Mouse (Mus musculus) c-Kit-positive CD71-positive TER-119-negative erythroid progenitor cells, embryonic 14.5 days (primary cell): ENCODE measurements around the gene Rhof.

Experiments used
- DNase-seq: peaks from one replicate; pipeline ENCODE4 v3.0.0-alpha.2; 2013; ENCODE audit warnings: low read depth

The Rhof gene

DNA sequence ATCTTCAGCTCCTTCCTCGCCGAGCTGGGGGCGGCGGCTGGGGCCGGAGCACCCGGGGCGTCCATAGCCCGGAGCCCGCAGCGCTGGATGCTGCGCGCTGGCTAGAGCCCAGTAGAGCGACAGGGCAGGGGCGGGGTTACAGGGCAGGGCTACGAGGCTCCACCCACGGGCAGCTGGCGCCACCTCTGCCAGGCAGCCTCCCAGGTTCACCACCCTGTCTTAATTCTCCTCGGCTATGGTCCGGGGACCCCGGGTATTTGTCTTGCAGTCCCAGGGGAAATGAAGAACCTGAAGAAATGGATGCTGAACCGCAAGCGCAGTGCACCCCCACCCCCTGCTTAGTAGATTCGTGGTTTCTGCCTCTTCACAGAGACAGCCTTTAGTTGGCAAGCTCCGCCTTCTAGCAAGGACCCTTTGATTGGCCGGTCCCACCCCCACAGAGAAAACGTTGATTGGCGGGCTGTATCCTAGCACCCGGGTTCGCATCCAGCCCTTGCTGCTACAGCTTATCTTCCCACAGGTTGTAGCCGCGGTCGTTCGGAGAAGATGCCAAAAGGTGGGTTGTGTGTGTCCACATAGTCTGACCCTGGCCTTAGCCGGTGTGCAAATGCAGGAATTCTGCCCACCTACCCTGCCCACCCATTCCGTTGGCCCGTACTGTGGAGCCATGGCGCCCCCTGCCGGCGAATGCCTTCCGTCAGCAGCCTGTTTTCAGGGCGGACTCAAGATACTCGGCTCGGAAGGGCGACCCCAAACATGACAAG lies at the start of gene Rhof:
TSS of gene Rhof (minus strand) at position 385 of the 764 bp plus-strand sequence.
- DNase-seq: peak; percentile 79

DNA sequence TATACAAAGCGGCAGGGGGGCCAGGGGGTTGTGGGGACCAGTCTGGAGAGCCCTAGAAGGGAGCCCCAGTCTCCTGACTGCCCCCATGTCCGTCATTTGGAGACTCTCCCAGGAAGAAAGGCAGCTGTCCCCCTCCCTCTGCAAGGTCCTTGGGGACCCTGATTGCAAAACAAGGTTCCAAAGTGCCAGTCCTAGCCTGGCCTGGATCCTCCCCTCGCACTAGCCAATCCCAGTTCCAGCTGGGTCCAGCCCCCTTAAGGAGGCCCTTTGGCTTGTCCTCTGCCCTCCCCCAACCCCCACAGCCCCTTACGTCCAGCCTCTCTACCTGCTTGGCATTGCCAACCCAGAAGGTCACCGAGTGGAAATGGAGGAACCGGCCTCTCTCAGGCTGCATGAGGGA lies 49.0 kb upstream of the Rhof start:
- DNase-seq: no peak

DNA sequence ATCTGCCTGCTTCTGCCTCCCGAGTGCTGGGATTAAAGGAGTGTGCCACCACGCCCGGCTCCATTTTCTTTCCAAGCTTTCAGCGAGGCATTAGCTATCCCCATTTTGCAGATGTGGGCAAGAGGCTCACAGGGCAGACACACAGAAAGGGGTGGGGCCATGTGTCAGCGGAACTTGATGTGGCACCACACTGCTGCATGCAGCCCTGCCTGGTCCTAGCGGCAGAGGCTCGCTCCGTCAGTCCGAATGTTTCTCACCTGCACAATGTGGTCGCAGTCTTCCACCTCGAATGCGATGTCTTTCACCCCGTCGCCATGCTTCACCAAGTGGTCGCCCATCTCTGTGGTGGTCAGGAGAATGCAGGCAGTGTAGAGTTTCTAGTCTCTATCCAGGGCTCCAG lies 47.9 kb upstream of the Rhof start:
- no peak for DNase-seq

DNA sequence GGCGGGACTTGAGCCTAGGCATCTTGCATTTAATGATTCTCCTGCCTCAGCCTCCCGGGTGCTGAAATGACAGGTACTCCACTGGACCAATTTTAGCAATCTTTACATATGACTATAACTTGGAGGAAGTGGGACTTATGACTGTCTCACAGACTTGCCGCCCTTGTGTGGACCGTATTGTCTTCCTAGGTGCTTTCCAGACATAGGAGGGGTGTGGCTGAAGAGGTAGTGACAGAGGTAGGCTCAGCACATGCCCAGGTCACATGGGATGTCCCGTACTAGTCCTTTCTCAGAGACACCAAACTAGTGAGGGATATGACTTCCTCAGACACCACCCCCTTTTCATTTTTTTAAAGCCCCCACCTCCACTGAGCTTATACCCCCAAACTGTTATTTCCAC lies 46.3 kb upstream of the Rhof start:
- DNase-seq: no peak

DNA sequence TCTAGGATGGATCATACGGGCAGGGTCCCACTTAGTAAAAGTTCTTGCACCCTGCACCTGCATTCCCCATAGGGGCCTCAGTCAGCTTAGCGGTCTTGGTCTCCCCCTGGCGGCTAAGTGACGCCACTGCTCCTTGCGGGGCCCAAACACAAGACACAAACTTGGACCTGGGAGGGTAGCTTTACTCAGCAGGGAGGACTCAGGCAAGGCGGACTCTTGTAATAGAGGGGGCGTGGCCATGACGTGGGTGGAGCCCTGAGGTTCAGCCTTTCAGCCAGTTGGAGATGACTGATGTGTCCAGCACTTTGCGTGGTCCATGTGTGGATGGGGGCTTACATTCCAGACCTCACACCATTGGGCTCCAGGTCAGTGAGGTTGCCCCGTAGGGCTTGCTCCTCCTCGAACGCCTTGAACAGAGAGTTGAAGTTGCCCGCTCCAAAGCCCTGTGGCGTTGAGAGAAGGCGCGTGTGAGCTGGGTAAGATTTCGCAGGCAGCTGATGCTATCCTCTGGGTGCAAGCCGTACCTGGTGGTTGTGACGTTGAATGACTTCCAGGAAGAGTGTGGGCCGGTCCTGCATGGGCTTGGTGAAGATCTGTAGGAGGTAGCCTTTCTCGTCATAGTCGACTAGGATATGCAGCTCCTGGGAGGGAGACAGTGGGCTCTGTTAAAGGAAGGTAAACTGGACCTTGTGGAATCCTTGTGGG lies 39.3 kb upstream of the Rhof start:
- DNase-seq: peak; percentile 86

DNA sequence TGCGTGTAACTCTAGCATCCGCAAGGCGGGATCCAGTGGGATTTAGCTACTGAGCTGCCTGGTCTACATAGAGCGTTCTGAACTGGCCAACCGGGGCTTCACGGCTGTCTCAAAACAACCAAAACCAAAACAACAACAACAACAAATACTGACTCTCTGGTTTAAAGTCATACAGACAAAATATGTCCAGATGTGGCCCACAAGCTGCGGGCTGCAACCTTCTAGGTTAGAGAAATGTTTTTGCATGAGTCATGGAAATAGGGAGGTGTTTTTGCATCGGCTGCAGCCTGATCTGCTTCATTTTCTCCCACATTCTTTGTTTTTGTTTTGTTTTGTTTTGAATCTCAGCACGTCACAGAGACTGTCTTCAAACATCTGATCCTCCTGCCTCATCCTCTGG lies 37.9 kb upstream of the Rhof start:
- no peak for DNase-seq

DNA sequence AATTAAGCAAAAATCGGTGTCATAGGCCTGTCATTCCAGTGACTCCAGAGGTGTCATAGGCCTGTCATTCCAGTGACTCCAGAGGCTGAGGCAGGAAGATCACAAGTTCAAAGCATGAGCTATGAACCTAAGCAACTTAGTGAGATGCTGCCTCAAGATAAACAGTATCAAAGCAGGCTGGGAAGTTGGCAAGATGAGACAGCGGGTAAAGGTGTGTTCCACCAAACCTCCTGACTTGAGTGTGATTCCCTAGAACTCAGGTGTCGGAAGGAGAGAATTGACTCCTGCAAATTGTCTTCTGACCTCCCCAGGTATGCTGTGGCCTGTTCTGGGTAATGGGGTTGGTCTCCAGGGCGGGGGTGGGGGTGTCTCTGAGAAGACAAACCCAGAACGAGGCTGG lies 36.8 kb upstream of the Rhof start, which contains the start of gene Psmd9:
TSS of gene Psmd9 (plus strand) at position 130 of the 400 bp plus-strand sequence.
- no peak for DNase-seq

DNA sequence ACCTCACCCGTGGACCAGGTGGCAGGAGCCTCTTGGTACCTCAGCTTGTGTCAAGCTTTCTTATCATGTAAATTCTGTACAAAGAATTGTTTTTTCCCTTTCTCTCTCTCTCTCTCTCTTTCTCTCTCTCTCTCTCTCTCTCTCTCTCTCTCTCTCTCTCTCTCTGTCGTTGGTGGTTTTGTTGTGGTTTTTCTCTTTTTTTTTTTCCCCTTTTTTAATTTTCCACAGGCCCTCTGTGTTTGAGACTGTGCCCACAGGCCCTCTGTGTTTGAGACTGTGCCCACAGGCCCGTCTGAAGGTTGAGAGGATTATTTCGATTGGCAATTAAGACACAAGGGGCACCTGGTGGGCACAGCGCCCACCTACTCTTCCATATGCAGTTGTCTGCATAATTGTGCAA lies 35.1 kb upstream of the Rhof start:
- no peak for DNase-seq

DNA sequence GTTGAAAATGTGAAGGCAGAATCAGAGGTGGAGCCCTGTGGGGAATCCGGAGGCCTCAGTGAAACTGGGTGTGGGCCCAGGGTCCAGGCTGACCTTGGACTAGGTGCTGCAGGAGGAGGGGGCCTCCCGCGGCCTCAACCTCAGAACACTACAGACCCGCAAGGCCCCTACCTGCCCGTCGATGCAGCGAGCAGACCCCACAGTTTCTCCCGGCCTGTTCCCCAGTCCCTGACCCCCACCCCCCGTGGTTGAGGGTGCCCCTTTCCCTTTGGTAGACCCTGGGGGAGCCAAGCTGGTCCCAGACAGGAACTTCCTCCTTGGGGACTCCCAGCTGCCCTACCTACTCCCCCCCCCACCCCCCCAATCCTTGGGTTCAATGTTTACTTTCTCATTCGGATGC lies 33.9 kb upstream of the Rhof start:
- no peak for DNase-seq

DNA sequence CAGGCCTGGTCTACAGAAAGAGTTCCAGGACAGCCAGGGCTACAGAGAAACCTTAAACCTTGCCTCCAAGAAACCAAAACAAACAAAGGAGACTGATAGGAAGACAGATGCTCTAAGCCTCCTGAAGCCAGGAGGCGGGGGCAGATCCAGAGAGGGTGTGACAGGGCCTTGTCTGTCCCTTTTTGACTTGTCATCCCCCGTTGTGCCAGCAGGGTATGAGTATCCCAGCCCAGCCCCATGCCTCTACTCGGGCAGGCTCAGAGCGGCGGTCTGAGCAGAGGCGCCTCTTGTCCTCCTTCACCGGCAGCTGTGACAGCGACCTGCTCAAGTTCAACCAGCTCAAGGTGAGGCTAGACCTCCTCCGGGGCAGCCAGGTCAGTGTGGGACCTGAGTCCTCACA lies 30.4 kb upstream of the Rhof start:
- no peak for DNase-seq

DNA sequence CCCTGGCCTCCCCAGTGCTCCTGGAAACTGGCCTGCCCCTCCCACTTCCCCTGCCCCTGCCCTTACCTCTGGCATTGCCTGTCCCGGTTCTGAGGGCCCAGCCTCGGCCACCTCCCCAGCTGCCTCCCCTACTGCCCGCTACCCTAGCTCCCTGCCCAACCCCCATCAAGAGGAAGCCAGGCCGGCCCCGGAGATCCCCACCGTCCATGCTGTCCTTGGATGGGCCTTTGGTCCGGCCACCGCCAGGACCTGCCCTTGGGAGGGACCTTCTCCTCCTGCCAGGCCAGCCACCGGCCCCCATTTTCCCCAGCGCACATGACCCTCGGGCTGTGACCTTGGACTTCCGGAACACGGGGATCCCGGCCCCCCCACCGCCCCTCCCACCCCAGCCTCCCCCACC lies 27.8 kb upstream of the Rhof start:
- DNase-seq: no peak

DNA sequence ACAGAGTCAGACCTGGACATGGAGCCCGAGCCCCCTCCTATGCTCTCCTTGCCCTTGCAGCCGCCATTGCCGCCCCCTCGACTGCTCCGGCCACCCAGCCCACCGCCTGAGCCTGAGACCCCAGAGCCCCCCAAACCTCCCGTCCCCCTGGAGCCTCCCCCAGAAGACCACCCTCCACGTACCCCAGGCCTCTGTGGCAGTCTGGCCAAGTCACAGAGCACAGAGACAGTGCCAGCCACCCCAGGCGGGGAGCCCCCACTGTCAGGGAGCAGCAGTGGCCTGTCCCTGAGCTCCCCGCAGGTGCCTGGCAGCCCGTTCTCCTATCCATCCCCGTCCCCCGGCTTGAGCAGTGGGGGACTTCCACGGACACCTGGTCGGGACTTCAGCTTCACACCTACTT lies 27.4 kb upstream of the Rhof start:
- no peak for DNase-seq

DNA sequence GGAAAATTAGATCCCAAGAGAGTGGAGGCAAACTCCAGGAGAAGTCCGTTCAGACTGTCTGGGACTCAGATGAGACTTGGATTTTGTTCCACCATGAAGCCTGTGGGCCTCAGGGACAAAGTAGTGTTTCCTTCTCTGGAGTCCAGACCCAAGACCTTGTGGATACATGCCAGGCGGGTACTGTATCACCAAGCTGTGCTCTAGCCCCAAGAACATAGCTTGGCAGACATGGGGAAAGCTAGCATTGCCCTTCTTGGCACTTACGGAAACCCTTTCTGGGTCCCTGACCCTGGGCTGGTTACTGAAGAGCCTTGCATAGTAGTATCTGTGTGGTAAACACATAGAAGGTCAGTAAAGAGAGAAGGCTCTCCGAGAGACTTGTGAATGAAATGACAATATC lies 27.0 kb upstream of the Rhof start:
- no peak for DNase-seq

DNA sequence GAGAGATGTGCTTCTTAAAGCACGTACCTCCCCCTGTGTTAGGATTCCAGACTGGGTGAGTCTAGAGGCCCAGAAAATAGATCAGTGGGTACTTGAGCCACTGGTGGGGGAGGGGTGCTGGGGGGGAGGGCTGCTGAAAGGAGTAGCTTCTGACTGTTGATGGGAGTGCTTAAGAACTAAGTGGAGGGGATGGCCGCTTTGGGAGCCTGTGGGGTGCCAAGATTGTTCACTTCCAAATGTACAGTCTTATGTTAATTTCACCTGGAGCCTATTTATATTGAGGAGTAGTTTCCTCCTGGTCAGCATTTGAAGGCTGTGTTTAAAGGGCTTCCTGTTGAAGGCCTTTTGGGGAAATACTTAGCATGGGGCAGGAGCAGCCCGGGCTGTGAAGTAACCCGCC lies 25.5 kb upstream of the Rhof start:
- DNase-seq: no peak

DNA sequence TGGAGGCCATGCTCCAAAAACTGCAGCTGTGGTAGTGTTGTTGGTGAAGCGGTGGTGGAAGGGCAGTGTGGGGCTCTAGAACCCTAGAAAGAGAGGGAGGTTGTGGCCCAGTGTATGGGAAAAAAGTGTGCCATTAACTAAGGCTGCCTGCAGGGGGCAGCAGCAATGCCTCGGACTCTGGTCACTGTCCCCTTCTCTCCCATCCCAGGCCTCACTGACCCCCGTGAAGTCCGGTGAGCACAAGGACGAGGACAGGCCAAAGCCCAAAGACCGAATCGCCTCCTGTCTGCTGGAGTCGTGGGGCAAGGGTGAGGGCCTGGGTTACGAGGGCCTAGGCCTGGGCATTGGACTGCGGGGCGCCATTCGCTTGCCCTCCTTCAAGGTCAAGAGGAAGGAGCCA lies 24.3 kb upstream of the Rhof start:
- no peak for DNase-seq

DNA sequence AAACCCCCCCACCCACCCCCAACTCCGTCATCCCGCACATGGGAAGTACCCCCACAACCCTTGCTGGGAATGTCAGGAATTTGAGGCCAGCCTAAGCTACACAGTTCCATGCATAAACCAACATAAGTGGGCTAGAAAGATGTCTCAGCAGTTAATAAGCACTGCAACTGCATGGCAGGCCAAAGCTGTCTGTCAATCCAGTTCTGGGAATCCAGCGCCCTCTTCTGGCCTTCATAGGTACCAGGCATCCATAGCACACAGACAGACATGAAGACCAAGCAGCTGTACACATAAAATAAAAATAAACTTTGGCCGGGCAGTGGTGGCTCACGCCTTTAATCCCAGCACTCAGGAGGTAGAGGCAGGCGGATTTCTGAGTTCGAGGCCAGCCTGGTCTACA lies 22.9 kb upstream of the Rhof start:
- peak; percentile 82 for DNase-seq

DNA sequence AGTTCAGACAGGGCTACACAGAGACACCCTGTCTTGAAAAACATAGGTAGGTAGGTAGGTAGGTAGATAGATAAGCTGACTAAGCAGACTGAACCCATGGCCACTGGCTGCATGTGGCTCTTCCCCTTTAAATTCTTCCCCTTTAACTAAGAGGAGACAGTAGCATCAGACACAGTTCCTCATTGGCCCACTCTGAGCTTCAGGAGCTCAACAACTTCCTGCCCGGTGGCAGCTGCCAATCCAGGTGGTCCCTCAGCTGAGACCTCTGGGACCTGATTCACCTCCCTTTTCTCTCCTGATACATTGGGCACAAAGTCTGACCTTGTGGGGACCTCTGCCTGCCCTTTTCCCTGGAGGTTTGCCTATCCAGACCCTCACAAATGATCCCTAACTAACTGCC lies 20.4 kb upstream of the Rhof start:
- DNase-seq: no peak

DNA sequence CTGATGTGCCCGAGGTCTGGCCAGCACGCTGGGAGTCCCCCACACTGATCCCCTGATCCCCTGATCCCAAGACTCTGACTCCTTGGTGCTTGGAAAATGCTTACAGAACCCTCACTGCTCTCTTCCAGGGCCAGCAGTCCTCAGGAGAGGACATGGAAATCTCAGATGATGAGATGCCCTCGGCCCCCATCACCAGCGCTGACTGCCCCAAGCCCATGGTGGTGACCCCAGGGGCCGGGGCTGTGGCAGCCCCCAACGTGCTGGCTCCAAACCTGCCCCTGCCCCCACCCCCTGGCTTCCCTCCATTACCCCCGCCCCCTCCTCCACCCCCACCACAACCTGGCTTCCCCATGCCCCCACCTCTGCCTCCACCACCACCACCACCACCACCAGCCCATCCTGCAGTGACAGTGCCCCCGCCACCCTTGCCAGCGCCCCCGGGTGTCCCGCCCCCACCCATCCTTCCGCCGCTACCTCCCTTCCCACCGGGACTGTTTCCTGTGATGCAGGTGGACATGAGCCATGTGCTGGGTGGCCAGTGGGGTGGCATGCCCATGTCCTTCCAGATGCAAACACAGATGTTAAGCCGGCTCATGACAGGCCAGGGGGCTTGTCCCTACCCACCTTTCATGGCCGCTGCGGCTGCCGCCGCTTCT lies 19.3 kb upstream of the Rhof start:
- DNase-seq: no peak

DNA sequence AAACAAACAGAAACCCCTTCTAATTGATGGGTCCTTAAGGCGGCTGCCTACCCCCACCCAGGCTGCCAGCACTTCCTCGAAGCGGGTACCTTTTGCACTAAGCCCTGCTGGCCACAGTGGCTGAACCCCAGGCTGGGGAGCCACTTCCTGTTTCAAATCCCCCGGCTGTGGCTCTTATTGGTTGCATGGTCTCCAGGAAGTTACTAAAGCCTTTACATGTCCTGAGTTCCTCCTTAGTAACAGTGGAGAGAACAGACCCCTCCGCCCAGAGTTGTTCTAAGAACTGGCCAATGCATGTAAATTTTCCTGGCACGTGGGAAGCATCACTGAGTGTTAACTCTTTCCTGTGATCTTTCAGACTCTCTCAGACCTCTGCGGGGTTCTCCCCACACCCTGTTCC lies 18.6 kb upstream of the Rhof start:
- no peak for DNase-seq

DNA sequence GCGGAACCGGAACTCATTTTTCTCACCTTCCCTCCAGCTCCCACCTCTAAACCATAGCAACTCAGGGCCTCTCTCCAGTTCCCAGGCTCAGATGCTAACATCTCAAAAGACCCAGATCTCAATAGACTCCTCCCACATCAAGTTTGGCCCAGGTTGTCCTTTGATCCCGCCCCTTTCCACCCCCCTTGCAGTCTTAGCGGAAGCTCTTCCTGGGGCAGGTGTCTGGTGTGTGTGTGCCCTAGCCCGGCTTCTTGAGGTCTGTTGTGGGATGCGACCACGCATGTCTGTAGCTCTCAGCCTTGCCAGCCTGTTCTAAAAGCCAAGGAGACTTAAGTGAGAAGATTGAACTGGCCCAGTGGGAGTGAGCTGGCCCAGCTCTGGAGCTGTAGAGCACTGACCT lies 18.1 kb upstream of the Rhof start:
- no peak for DNase-seq

DNA sequence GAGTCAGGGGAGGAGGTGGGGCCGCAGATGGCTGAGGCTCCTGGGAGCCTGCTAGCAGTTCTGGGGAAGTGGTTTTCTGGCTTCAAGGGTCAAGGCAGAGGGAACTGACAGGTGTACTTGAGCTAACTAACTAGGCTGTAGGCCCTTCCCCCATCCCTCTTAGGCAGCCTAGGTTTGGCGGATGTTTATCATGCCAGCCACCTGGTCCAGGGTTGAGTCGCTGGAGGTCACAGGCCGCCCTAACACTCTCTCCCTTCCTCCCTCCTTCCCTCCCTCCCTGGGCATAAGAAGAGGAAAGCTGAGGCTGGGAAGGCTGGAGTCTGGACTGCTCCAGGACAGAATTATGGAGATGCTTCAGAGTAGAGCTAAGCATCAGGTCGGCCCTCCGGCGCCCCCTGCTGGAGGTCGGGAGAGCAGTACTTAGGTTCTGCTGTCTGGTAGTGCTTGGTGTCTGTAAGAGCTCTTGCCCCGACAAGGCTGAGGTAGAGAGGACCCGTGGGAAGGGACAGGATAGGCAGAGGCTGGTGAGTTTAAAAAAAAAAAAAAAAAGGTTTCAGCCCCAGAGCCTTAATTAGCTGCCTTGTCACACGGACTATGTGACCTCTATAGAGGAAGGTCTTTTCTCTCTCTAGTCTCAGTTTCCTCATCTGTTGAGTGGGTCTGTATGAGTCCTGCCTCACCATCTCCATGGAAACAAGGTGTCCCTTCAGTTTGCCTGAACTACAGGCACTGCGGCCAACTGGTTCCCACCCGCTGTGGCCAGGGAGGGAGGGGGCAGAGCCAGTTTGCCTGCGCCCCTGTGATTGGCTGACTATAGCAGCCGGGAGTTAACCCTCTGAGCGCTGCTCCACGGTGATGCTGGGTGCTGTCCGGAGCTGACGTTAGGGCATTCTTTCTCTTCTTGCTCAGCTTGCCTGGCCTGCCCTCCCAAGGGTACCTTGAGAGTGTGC lies 17.2 kb upstream of the Rhof start:
- DNase-seq: peak; percentile 78

DNA sequence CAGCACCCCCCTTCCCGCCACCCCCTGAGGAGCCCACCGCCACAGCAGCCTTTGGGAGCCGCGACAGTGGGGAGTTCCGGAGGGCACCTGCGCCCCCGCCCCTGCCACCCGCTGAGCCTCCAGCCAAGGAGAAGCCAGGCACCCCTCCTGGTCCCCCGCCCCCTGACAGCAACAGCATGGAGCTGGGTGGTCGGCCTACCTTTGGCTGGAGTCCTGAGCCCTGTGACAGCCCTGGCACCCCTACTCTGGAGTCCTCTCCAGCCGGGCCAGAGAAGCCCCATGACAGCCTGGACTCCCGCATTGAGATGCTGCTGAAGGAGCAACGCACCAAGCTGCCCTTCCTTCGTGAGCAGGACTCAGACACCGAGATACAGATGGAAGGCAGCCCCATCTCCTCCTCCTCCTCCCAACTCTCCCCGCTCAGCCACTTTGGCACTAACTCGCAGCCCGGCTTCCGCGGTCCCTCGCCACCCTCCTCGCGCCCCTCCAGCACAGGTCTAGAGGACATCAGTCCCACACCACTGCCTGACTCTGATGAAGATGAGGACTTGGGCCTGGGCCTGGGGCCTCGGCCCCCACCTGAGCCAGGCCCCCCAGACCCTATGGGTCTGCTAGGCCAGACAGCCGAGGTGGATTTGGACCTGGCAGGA lies 15.7 kb upstream of the Rhof start:
- DNase-seq: no peak
